Mouse (Mus musculus) right cerebral cortex, postnatal 10 days (tissue): ENCODE results near the gene Rgs10.

Experiments
- DNase-seq, 2 experiments: peaks; one replicate each; pipeline ENCODE4 v3.0.0; 2021; ENCODE audit warnings: low spot score in 2 of 2

Rgs10 gene

GRCm38 (mm10) chr7:128374156-128374555 is 44.4 kb downstream of the Rgs10 start:
- DNase-seq, result no peak

- DNase-seq, result no peak
Measured at GRCm38 (mm10) chr7:128373751-128374150, 44.8 kb downstream of the Rgs10 start.

GRCm38 (mm10) chr7:128372331-128372730 is 46.2 kb downstream of the Rgs10 start:
- DNase-seq, result no peak

- DNase-seq, result no peak
Measured at GRCm38 (mm10) chr7:128369366-128369765, 49.2 kb downstream of the Rgs10 start.

DNA sequence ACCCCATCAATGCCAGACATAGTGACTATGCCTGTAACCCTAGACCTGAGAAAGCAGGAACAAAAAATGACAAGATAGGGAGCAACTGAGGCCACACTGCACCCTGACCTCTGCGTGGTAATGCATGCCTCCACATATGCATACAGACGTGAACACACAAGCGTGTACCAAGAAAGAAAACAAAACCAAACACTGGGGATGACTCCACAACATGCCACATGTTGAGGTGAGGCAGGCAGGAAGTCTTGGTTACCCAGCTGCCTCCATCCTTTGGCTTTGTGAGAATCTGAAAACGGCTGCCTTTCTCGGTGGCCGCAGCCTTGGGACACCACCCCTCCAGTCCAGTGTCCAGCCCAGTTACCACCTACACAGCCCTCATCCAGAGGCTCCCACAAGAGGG is 49.7 kb downstream of the Rgs10 start:
- DNase-seq, result no peak

- no peak for DNase-seq
Measured at GRCm38 (mm10) chr7:128366654-128367053, 51.9 kb downstream of the Rgs10 start.

DNA sequence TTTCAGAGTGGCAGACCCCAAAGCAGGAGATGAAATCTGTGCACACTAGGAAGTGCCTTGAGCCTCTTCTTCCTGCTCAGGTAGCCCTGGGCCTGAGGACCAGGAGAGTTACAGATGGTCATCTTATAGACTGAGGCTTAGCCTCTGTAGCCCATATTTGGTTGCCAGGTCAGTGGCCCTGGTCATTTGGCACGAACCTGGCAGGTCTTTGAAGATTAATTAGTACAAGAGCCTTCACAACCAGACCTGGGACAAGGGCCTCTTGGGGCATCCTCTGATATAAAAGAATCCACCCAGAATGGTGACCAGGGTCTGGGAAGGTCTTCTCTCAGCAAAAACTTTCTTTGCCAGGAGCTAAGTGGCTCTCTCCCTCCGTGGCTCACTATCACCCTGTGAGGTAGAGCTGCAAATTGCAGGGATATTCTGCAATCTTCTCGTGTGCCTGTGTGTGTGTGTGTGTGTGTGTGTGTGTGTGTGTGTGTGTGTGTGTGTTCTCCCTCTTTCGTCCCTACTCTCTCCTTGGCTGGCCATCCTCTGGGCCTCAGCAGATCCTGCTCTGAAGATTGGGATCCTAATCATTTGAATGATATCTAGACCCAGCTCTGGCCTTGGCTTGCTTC is 53.4 kb downstream of the Rgs10 start:
- peak in 1 of 2 experiments; percentile 17 for DNase-seq

GRCm38 (mm10) chr7:128364526-128364925 is 54.0 kb downstream of the Rgs10 start:
- DNase-seq, result peak in 1 of 2 experiments; percentile 12

DNA sequence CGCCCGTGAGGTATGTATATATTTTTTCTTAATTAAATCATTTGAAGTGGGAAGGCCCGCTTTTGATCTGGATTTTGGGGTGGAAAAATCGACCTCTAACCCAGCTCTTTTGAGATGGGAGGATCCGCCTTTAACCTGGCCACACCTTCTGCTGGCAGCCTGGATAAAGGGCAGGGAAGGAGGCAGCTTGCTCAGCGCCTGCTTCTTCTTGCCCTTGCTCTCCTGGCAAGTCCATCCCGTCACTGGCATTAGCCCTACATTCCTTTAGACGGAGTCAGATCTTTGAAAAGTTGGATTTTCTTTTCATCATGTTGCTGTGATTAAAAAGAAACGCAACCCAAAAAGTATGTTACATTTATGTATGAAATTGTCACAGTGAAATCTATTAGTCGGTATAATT is 54.8 kb downstream of the Rgs10 start:
- DNase-seq, result peak in 1 of 2 experiments; percentile 15

DNA sequence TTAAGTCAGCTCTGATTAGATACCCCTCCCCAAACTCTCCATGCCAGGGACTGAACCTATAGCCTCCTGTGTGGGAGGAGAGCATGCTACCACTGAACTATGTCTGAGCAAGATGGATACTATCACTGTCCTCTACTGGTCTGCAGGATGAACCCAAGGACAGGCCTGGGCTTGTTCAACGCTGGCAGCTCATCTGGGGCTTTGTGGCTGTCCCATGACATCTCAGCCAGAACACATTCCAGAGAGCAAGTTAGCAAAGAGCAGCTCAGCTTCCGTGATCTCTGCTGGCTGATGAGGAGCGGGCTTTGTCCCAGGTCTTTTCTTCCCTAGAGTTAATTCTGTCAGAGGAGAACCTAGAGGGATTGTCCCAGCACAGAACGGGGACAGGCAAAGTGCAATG is 55.6 kb downstream of the Rgs10 start:
- peak in 1 of 2 experiments; percentile 13 for DNase-seq

DNA sequence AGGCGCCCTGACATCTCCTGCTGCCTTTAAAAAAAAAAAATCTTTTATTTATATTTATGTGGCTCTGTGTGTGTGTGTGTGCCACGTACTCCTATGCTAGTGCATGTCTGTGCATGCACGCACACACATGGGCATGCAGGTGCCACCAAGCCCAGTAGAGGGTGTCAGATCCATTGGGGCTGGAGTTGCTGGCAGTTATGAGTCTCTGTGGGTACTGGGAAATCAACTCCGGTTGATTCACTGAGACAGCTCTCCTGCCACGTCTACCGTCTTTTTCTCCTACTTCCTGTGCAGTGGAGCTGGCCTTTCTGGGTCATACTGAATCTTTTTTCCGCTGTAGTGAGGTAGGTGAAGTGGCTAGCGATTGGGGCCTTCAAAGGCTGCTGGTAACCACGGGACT is 58.8 kb downstream of the Rgs10 start:
- DNase-seq, result no peak

DNA sequence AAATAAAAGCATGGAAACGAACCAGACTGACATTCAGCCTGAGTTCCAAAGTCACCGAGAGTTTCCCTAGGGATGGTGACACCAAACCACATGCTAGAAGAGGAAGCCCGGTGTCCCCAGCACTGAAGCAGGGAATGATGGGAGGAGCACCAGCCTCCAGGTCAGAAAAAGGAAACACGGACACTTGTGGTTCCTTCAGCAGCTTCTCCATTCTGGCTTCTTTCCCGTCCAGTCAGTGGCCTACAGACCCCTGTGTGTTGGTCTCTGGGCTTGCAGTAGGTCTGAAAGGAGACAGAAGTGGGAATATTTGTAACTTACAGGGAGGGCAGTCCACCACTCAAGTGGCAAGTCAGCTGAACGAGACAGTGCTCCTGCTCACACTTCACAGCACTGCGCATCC is 59.4 kb downstream of the Rgs10 start:
- DNase-seq, result no peak

- DNase-seq, result no peak
Measured at GRCm38 (mm10) chr7:128358741-128359140, 59.8 kb downstream of the Rgs10 start.

GRCm38 (mm10) chr7:128356868-128357755 is 61.4 kb downstream of the Rgs10 start:
- DNase-seq, result no peak

GRCm38 (mm10) chr7:128355463-128355862 is 63.1 kb downstream of the Rgs10 start:
- no peak for DNase-seq

- DNase-seq, result no peak
Measured at GRCm38 (mm10) chr7:128352721-128353120, 65.8 kb downstream of the Rgs10 start.

GRCm38 (mm10) chr7:128351176-128351575 is 67.4 kb downstream of the Rgs10 start:
- DNase-seq, result no peak

GRCm38 (mm10) chr7:128350316-128350715 is 68.2 kb downstream of the Rgs10 start:
- no peak for DNase-seq

- DNase-seq, result no peak
Measured at GRCm38 (mm10) chr7:128349751-128350150, 68.8 kb downstream of the Rgs10 start.

- peak; percentile 47 to 53 for DNase-seq
Measured at GRCm38 (mm10) chr7:128348608-128349007, 70.0 kb downstream of the Rgs10 start.

- DNase-seq, result peak in 1 of 2 experiments; percentile 17
Measured at GRCm38 (mm10) chr7:128346991-128347390, 71.6 kb downstream of the Rgs10 start.

DNA sequence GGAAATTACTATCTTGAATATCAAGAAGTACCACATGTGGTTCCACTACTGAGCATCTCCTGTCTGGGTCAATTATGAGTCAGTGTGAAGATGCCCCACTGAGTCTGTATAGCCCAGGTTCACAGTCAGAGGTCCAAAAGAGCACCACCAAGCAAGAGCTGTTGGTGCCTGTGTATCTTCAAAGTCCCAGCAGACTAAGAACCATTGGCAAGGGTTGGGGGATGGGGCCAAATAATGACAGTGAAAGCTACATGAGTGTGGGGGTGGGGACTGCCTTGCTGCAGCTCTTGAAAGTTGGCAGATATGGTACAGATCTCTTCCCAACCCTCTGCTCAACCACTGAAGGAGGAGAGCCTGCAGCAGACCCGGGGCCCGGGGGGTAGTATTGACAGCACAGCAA is 72.0 kb downstream of the Rgs10 start:
- DNase-seq, result peak in 1 of 2 experiments; percentile 24

DNA sequence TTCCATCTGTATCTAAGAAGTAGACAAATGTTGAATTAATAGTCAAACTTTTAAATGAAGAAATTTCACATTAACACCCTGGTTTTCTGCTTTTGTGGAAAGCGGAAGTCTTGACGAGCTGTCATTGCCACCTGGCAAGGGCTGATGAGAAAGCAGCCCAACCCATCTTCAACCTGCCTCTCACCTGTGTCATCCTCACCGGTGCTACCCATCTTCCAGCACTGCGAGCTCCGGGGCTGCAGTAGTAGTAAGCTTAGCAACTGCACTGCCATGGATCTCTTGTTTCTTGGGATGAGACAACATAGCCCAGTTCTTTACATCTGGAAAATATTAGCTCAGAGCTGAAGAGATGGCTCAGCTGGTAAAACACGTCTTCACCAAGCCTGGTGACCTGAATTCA is 72.9 kb downstream of the Rgs10 start:
- no peak for DNase-seq
